Comparison of ENCODE assay signal across 22 mouse cellular contexts in the genomic region with DNA sequence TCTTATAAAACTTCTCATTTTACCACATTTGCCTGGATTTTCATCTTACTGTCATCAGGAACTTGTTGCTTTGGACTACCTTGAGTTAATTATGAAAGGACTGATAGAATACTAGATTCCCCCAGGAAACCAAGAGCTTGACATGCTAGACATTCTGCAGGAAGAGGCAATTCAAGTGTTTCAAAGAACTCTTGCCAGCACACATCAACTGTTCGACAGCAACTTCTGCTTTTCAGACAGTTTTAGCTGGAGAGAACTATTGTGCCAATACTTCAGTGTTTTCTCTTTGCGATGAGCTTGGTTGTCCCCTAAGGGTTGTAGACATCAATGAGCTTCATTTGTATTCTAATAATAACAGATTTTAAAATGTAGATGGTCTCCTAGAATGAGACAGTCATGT.
"Had no signal": no experiment of that assay in that cellular context is flagged by ENCODE, and none has a peak within 500 bp of the region (broad histone marks: within the 10 kb centered on the region; RNA-seq: fewer than 3 reads in every experiment).

No protein-coding gene starts in this region.

- DNase-seq: liver, postnatal 0 days; lung, adult 2 months; lung, postnatal 14 days; lung, postnatal 36 days; retina, postnatal 1 day; right cerebral cortex, adult 18-20 months; right cerebral cortex, postnatal 14 days; thymus, adult 2 months; thymus, postnatal 25 days; thymus, postnatal 4 days had no signal

- H3K4me2 ChIP-seq: liver, embryonic 15.5 days; lung, embryonic 15.5 days; midbrain, embryonic 12.5 days; midbrain, embryonic 15.5 days; neural tube, embryonic 13.5 days; neural tube, embryonic 15.5 days; stomach, embryonic 15.5 days had no signal

- H3K9me3 ChIP-seq: liver, embryonic 15.5 days; lung, embryonic 15.5 days; midbrain, embryonic 10.5 days; midbrain, embryonic 12.5 days; midbrain, embryonic 15.5 days; neural tube, embryonic 13.5 days; neural tube, embryonic 15.5 days; stomach, embryonic 15.5 days had no signal

- H3K4me1 ChIP-seq: liver, embryonic 15.5 days; lung, embryonic 15.5 days; midbrain, embryonic 10.5 days; midbrain, embryonic 12.5 days; midbrain, embryonic 15.5 days; neural tube, embryonic 13.5 days; neural tube, embryonic 15.5 days; stomach, embryonic 15.5 days had no signal

- H3K27ac ChIP-seq: liver, embryonic 15.5 days; lung, embryonic 15.5 days; macrophage; midbrain, embryonic 10.5 days; midbrain, embryonic 12.5 days; midbrain, embryonic 15.5 days; neural tube, embryonic 13.5 days; neural tube, embryonic 15.5 days; stomach, embryonic 15.5 days; stomach, postnatal 0 days had no signal

- H3K27me3 ChIP-seq: liver, embryonic 15.5 days; lung, embryonic 15.5 days; midbrain, embryonic 12.5 days; midbrain, embryonic 15.5 days; neural tube, embryonic 13.5 days; neural tube, embryonic 15.5 days; stomach, embryonic 15.5 days had no signal

- ATAC-seq: liver, postnatal 0 days; lung, postnatal 0 days; midbrain, embryonic 15.5 days had no signal

- H3K9ac ChIP-seq: liver, embryonic 15.5 days; liver, postnatal 0 days; lung, embryonic 15.5 days; midbrain, embryonic 12.5 days; midbrain, embryonic 15.5 days; neural tube, embryonic 13.5 days; neural tube, embryonic 15.5 days; stomach, embryonic 15.5 days had no signal

- H3K36me3 ChIP-seq: liver, embryonic 15.5 days; lung, embryonic 15.5 days; midbrain, embryonic 10.5 days; midbrain, embryonic 12.5 days; midbrain, embryonic 15.5 days; neural tube, embryonic 13.5 days; neural tube, embryonic 15.5 days; stomach, embryonic 15.5 days had no signal

- H3K4me3 ChIP-seq: liver, embryonic 15.5 days; lung, embryonic 15.5 days; midbrain, embryonic 10.5 days; midbrain, embryonic 12.5 days; midbrain, embryonic 15.5 days; myocyte; neural tube, embryonic 13.5 days; neural tube, embryonic 15.5 days; stomach, embryonic 15.5 days had no signal
